39 mouse cellular contexts compared by ENCODE assay signal in the genomic region with DNA sequence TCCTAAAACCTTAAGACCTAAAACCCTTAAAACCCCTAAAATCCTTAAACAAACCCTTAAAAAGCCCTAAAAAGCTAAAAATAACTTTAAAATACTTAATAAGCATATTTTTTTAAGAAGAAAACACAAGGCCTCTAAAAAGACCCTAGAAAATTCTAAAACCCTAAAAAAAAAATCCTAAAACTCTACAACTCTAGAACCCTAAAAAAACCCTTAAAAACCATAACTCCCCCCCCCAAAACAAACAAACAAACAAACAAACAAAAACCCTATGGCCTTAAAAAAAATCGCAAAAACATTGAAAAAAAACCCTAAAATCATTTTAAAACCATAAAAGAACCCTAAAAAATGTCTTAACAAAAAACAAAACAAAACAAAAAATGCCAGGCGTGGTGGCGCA. TPM values are rescaled to one million over a fixed set of nuclear protein-coding genes. Genes with fewer than 3 reads are reported as not detected.
"Had no signal": no experiment of that assay in that cellular context is flagged by ENCODE, and none has a peak within 500 bp of the region (broad histone marks: within the 10 kb centered on the region; RNA-seq: fewer than 3 reads in every experiment).

No protein-coding gene starts in this region.

- H3K4me1 ChIP-seq: heart, embryonic 10.5 days; heart, embryonic 12.5 days; hindbrain, embryonic 13.5 days; hindbrain, embryonic 15.5 days; limb, embryonic 13.5 days; limb, embryonic 15.5 days; liver, embryonic 12.5 days had no signal

- DNase-seq: gastrocnemius, adult 2 months; gastrocnemius, postnatal 10 days; gastrocnemius, postnatal 25 days; heart, adult 18-20 months; heart, postnatal 10 days; heart, postnatal 36 days; kidney, adult 18-20 months; kidney, adult 8-10 months; kidney, postnatal 14 days; kidney, postnatal 36 days; layer of hippocampus, adult 9-11 months; layer of hippocampus, postnatal 36 days; left cerebral cortex, postnatal 4 days had no signal

- H3K9ac ChIP-seq: heart, embryonic 12.5 days; hindbrain, embryonic 13.5 days; hindbrain, embryonic 15.5 days; limb, embryonic 13.5 days; limb, embryonic 15.5 days; liver, embryonic 12.5 days; liver, embryonic 14.5 days had no signal

- H3K27me3 ChIP-seq: heart, embryonic 12.5 days; hindbrain, embryonic 13.5 days; hindbrain, embryonic 15.5 days; limb, embryonic 13.5 days; limb, embryonic 15.5 days; liver, embryonic 12.5 days had no signal

- H3K27ac ChIP-seq: gastrocnemius, adult 2 months; heart, embryonic 10.5 days; hindbrain, embryonic 13.5 days; hindbrain, embryonic 15.5 days; hindbrain, postnatal 0 days; left cerebral cortex, adult 2 months; limb, embryonic 13.5 days; limb, embryonic 15.5 days; liver, embryonic 12.5 days; liver, embryonic 14.5 days had no signal

- H3K36me3 ChIP-seq: hindbrain, embryonic 15.5 days; limb, embryonic 15.5 days had no signal

- H3K4me3 ChIP-seq: gastrocnemius, adult 2 months; heart, embryonic 10.5 days; heart, embryonic 12.5 days; hindbrain, embryonic 13.5 days; hindbrain, embryonic 15.5 days; left cerebral cortex, adult 2 months; limb, embryonic 13.5 days; limb, embryonic 15.5 days; liver, embryonic 12.5 days had no signal

- H3K4me2 ChIP-seq: heart, embryonic 12.5 days; hindbrain, embryonic 13.5 days; hindbrain, embryonic 15.5 days; limb, embryonic 13.5 days; limb, embryonic 15.5 days; liver, embryonic 12.5 days had no signal

- H3K9me3 ChIP-seq: heart, embryonic 10.5 days; heart, embryonic 12.5 days; hindbrain, embryonic 13.5 days; hindbrain, embryonic 15.5 days; limb, embryonic 13.5 days; limb, embryonic 15.5 days; liver, embryonic 12.5 days had no signal

- ATAC-seq: hindbrain, postnatal 0 days; intestine, embryonic 16.5 days; liver, embryonic 12.5 days had no signal

RNA-seq across cellular contexts. Expression of a gene that starts 19.4 kb away (rescaled TPM):
- total RNA-seq: gastrocnemius, adult 2 months; gastrocnemius, postnatal 10 days; gastrocnemius, postnatal 25 days; gastrocnemius, postnatal 4 days; granulocyte monocyte progenitor cell, adult 5-6 weeks; heart, adult 18-20 months; heart, adult 8-10 months; heart, postnatal 10 days; heart, postnatal 36 days; hematopoietic stem cell, adult 5-6 weeks; hindbrain, postnatal 0 days; layer of hippocampus, adult 18-20 months; layer of hippocampus, adult 8-10 months; layer of hippocampus, postnatal 14 days; layer of hippocampus, postnatal 36 days; left cerebral cortex, adult 2 months; left cerebral cortex, postnatal 4 days; liver, adult 2 months had no signal
- polyA plus RNA-seq: heart, embryonic 10.5 days; heart, embryonic 12.5 days; heart, embryonic 14.5 days; heart, embryonic 16.5 days; hindbrain, embryonic 11.5 days; hindbrain, embryonic 13.5 days; hindbrain, embryonic 15.5 days; intestine, embryonic 14.5 days; kidney, embryonic 14.5 days; kidney, embryonic 16.5 days; limb, embryonic 11.5 days; limb, embryonic 13.5 days; limb, embryonic 15.5 days; liver, embryonic 12.5 days had no signal
